Mouse (Mus musculus) lung, postnatal 0 days (tissue): ENCODE results near the gene Pla2g2d.

ENCODE experiments used
- CTCF ChIP-seq: IDR thresholded peaks from 2 replicates; pipeline ENCODE4 v1.5.1; 2016; ENCODE audit warnings: antibody characterized with exemption, mild to moderate bottlenecking
- EP300 ChIP-seq: IDR thresholded peaks from 2 replicates; pipeline ENCODE4 v1.6.1; 2016; ENCODE audit warnings: antibody characterized with exemption, mild to moderate bottlenecking, control low read depth

- no peak for TF ChIP-seq CTCF
- peak; percentile 83 for TF ChIP-seq EP300
Observed at GRCm38 (mm10) chr4:138729018-138729703, 46.4 kb upstream of the Pla2g2d start.
